Comparison of ENCODE assay signal across 11 mouse cellular contexts in genomic region chr11:106502631-106503424, GRCm38 (mm10). TPM values are rescaled to one million over a fixed set of nuclear protein-coding genes. Genes with fewer than 3 reads are reported as not detected.
DNase-seq lines count a peak whose midpoint lies in the region; ATAC-seq and TF ChIP-seq lines count a peak whose summit lies in the region.
"Had no signal": no experiment of that assay in that cellular context is flagged by ENCODE, and none has a peak within 500 bp of the region (broad histone marks: within the 10 kb centered on the region; RNA-seq: fewer than 3 reads in every experiment).

No protein-coding gene starts in this region.

- H3K27me3 ChIP-seq in lung, embryonic 15.5 days, result no peaks in the 10 kb centered on the region
- no peaks in the 10 kb centered on the region for H3K27me3 ChIP-seq in forebrain, embryonic 15.5 days
- no peaks in the 10 kb centered on the region for H3K27me3 ChIP-seq in myocyte (ENCODE audit: control insufficient read depth, insufficient read depth, insufficient read length)
- H3K27me3 ChIP-seq: midbrain, embryonic 15.5 days had no signal

- no peaks in the 10 kb centered on the region for H3K4me1 ChIP-seq in lung, embryonic 15.5 days
- H3K4me1 ChIP-seq in forebrain, embryonic 15.5 days, result peaks cover 15% of the 10 kb centered on the region

- peak; percentile 39 for TF ChIP-seq POLR2A in myocyte (IDR thresholded peaks at IDR 0.05; ENCODE audit: insufficient read length, low read depth)

- no peak overlapping the region for H3ac ChIP-seq in myocyte (ENCODE audit: control insufficient read depth, insufficient read length)

- no peaks in the 10 kb centered on the region for H3K36me3 ChIP-seq in lung, embryonic 15.5 days
- H3K36me3 ChIP-seq in forebrain, embryonic 15.5 days, result no peaks in the 10 kb centered on the region
- no peaks in the 10 kb centered on the region for H3K36me3 ChIP-seq in myocyte (ENCODE audit: control insufficient read depth, insufficient read depth)
- H3K36me3 ChIP-seq: midbrain, embryonic 15.5 days had no signal

- no peak overlapping the region for H3K9ac ChIP-seq in lung, embryonic 15.5 days
- H3K9ac ChIP-seq in forebrain, embryonic 15.5 days (replicated peaks), result no peak overlapping the region

- H3K79me2 ChIP-seq in myocyte (ENCODE audit: control insufficient read depth, insufficient read depth), result no peaks in the 10 kb centered on the region

- ATAC-seq in lung, embryonic 15.5 days (ENCODE audit: borderline replicate concordance, extremely low read depth, low FRiP score, low TSS enrichment), result no peak
- ATAC-seq in forebrain, embryonic 15.5 days (replicated peaks), result no peak
- no peak for ATAC-seq in frontal cortex, adult (ENCODE audit: low TSS enrichment)
- ATAC-seq: midbrain, embryonic 15.5 days had no signal

- WGBS in lung, embryonic 15.5 days, result 43% methylated on average over 13 of the region's 13 CpGs
- whole genome bisulfite sequencing in forebrain, embryonic 15.5 days, result 50% methylated on average over 13 of the region's 13 CpGs

- H3K4me2 ChIP-seq in lung, embryonic 15.5 days, result no peak overlapping the region
- no peak overlapping the region for H3K4me2 ChIP-seq in forebrain, embryonic 15.5 days (replicated peaks)
- H3K4me2 ChIP-seq in myocyte (ENCODE audit: low read depth), result no peak overlapping the region

- H3K9me3 ChIP-seq in lung, embryonic 15.5 days, result no peaks in the 10 kb centered on the region
- H3K9me3 ChIP-seq in forebrain, embryonic 15.5 days, result no peaks in the 10 kb centered on the region
- H3K9me3 ChIP-seq: midbrain, embryonic 15.5 days had no signal

- no peak overlapping the region for H3K4me3 ChIP-seq in lung, embryonic 15.5 days
- no peak overlapping the region for H3K4me3 ChIP-seq in forebrain, embryonic 15.5 days
- H3K4me3 ChIP-seq in myocyte, result no peak overlapping the region

- peak overlapping the region; percentile 27 for H3K27ac ChIP-seq in lung, embryonic 15.5 days
- peak overlapping the region; percentile 20; the same call in 1 of the 2 replicates for H3K27ac ChIP-seq in forebrain, embryonic 15.5 days (replicated peaks)

- DNase-seq in embryo, embryonic 10 days (ENCODE audit: low spot score), result peak; percentile 56
- DNase-seq in embryo, embryonic 10.5 days (ENCODE audit: low spot score), result no peak
- no peak for DNase-seq in lung, postnatal 4 days
- no peak for DNase-seq in urinary bladder, postnatal 36 days (ENCODE audit: low spot score in 2 of 2)
- DNase-seq: heart, adult 11 months; thymus, postnatal 25 days had no signal

TF ChIP-seq in myocyte, 11 proteins besides CTCF, POLR2A, EP300 and RAD21:
- peak; percentile 90 for TF ChIP-seq POLR2AphosphoS2 (IDR thresholded peaks at IDR 0.05; ENCODE audit: insufficient read length, low read depth)
- no peak for TF ChIP-seq SRF (IDR thresholded peaks at IDR 0.05; ENCODE audit: control insufficient read depth, insufficient read length, low read depth)
TF ChIP-seq in myocyte: peak in this region for 1.

RNA-seq across cellular contexts. Expression of gene Ern1, which starts 15.2 kb away (rescaled TPM):
- polyA plus RNA-seq in lung, embryonic 15.5 days (2015; fragmentation: Nextera tagmentation; extraction: Ambion mirVana), result 6.0 and 6.5 TPM in 2 replicates
- 5.5 and 6.9 TPM in 2 replicates for polyA plus RNA-seq in forebrain, embryonic 15.5 days (2015; fragmentation: Nextera tagmentation; extraction: Ambion mirVana)
- 20.4 TPM for polyA plus RNA-seq in myocyte (2012; fragmentation: generic; extraction: Trizol)
